Mouse (Mus musculus) CH12.LX (cell line): Measurements from ENCODE around the gene Mpig6b.
A peak's percentile ranks its signal among the peaks of the same experiment; 100 is the strongest.

ENCODE experiments used
- CHD1 ChIP-seq: IDR thresholded peaks from 2 replicates; pipeline ENCODE4 v1.6.1; 2012; ENCODE audit warnings: low read depth, low read length, improper control_type of control experiment, inconsistent platforms
- CTCF ChIP-seq, 2 experiments: IDR thresholded peaks in 1 of 2; conservative IDR thresholded peaks in 1 of 2; 2 replicates each; pipeline ENCODE4 v1.5.1; 2011 to 2012; ENCODE audit warnings: low read depth in 2 of 2, low read length in 2 of 2, improper control_type of control experiment in 1 of 2, inconsistent platforms in 1 of 2, mild to moderate bottlenecking in 1 of 2, moderate library complexity in 1 of 2
- ETS1 ChIP-seq: conservative IDR thresholded peaks from 2 replicates; pipeline ENCODE4 v1.6.1; 2012; ENCODE audit warnings: low read depth, mild to moderate bottlenecking, inconsistent platforms, low read length, improper control_type of control experiment, moderate library complexity
- JUN ChIP-seq: IDR thresholded peaks from 2 replicates; pipeline ENCODE4 v1.6.1; 2011; ENCODE audit warnings: low read depth, mild to moderate bottlenecking, low read length, improper control_type of control experiment, moderate library complexity; ENCODE audit not compliant: insufficient read depth
- MAFK ChIP-seq: IDR thresholded peaks from 2 replicates; pipeline ENCODE4 v1.6.1; 2011; ENCODE audit warnings: low read length, improper control_type of control experiment; ENCODE audit not compliant: insufficient replicate concordance
- MYC ChIP-seq: IDR thresholded peaks from 2 replicates; pipeline ENCODE4 v1.6.1; 2011; ENCODE audit warnings: low read depth, mild to moderate bottlenecking, improper control_type of control experiment, low read length
- POLR2A ChIP-seq: IDR thresholded peaks from 2 replicates; pipeline ENCODE4 v1.6.1; 2011; ENCODE audit warnings: low read depth, mild to moderate bottlenecking, improper control_type of control experiment, low read length
- RAD21 ChIP-seq: IDR thresholded peaks from 2 replicates; pipeline ENCODE4 v1.6.1; 2011; ENCODE audit warnings: low read depth, mild to moderate bottlenecking, low read length, improper control_type of control experiment, moderate library complexity
- RCOR1 ChIP-seq: conservative IDR thresholded peaks from 2 replicates; pipeline ENCODE4 v1.6.1; 2012; ENCODE audit warnings: low read depth, mild to moderate bottlenecking, inconsistent platforms, low read length, improper control_type of control experiment
- TCF12 ChIP-seq: IDR thresholded peaks from 2 replicates; pipeline ENCODE4 v1.6.1; 2014; ENCODE audit warnings: low read depth, mild to moderate bottlenecking, inconsistent platforms, low read length, improper control_type of control experiment
- USF2 ChIP-seq: conservative IDR thresholded peaks from 2 replicates; pipeline ENCODE4 v1.6.1; 2011; ENCODE audit warnings: low read depth, low read length, improper control_type of control experiment

GRCm38 (mm10) chr17:35049561-35050016, 16.4 kb downstream of the Mpig6b start, which contains the start of gene Clic1:
- TF ChIP-seq ETS1, result no peak
- TF ChIP-seq POLR2A, result no peak; the same call in 1 of the 2 replicates
- no peak; a peak in 1 of 4 replicates for TF ChIP-seq CTCF (conservative IDR thresholded peaks at IDR 0.05 in 1 of 2, IDR thresholded peaks at IDR 0.05 in 1 of 2; ENCODE audit: low read depth in 2 of 2, low read length in 2 of 2)
- no peak; the same call in 1 of the 2 replicates for TF ChIP-seq RAD21
- no peak for TF ChIP-seq MAFK
- no peak for TF ChIP-seq JUN
- TF ChIP-seq TCF12, result peak; percentile 38; the same call in 1 of the 2 replicates
- no peak for TF ChIP-seq MYC
- TF ChIP-seq CHD1, result no peak
- no peak for TF ChIP-seq USF2
- TF ChIP-seq RCOR1, result no peak
